Mouse (Mus musculus): ENCODE results near the gene Sema3f.

DNA sequence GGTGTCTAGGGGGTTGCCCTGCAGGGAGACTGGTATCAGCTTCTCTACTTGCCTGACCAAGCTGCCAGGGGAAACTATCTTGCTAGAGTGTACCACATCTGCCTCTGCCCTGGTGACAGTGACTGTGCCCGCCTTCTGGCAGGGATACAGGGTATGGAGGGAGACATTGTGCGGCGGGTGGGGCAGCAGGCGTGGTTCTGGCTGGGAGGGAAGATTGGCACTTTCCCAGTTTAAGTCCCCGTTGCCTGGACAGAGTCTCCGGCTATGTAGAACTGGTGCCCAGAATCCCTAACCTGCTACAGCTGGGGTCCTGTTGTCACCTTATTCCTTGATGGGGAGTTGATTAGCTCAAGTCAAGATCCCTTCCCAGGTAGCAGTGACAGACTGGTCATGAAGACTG, 77.8 kb downstream of the Sema3f start:
- TF ChIP-seq CTCF (IDR thresholded peaks at IDR 0.05; ENCODE audit: low read depth) (no peak), EP300 (IDR thresholded peaks at IDR 0.05; ENCODE audit: low read depth) (no peak)
